Mouse (Mus musculus): ENCODE results near the gene Pbdc1. TPM values are rescaled to one million over a fixed set of nuclear protein-coding genes. Genes with fewer than 3 reads are reported as not detected.
"Not testable (repeated sequence)": the region's sequence is repeated elsewhere in the genome, so short reads cannot be mapped to it uniquely, and the experiment has no call there.

Gene Pbdc1
- polyA plus RNA-seq, 1 experiment from 2014 or later, result 56.9 TPM

- H3K4me3 ChIP-seq (ENCODE audit: low read length), result no peak overlapping the region
- no peak overlapping the region for H3K27ac ChIP-seq (ENCODE audit: low read depth, low read length)
- no peaks in the 10 kb centered on the region for H3K36me3 ChIP-seq (ENCODE audit: control insufficient read depth, insufficient read depth, low read length)
- no peak overlapping the region for H3K4me2 ChIP-seq (replicated peaks; ENCODE audit: low read depth, low read length)
- 84% methylated on average over 2 of the region's 2 CpGs for WGBS
- H3K27me3 ChIP-seq (ENCODE audit: control insufficient read depth, insufficient read depth, low read length), result no peaks in the 10 kb centered on the region
- no peaks in the 10 kb centered on the region for H3K9me3 ChIP-seq (ENCODE audit: control insufficient read depth, low read length)
- no peaks in the 10 kb centered on the region for H3K4me1 ChIP-seq (ENCODE audit: control insufficient read depth, insufficient read depth, low read length)
- H3K9ac ChIP-seq (ENCODE audit: low read depth, low read length), result no peak overlapping the region
- ATAC-seq (ENCODE audit: low FRiP score, low TSS enrichment), result no peak
Measured at GRCm38 (mm10) chrX:105114994-105115393, 35.4 kb downstream of the Pbdc1 start.

GRCm38 (mm10) chrX:105120275-105121226 lies 41.0 kb downstream of the Pbdc1 start, which contains the start of gene Magee1:
Gene Magee1, plus strand, starts transcription at chrX:105120378.
- Histone ChIP-seq H3K27me3 (ENCODE audit: control insufficient read depth, insufficient read depth, low read length) (peaks cover 3% of the 10 kb centered on the region; the same call in 1 of the 2 replicates), H3K4me3 (ENCODE audit: low read length) (peak within 1 kb of the TSS; percentile 57), H3K4me2 (replicated peaks; ENCODE audit: low read depth, low read length) (peak within 1 kb of the TSS; percentile 73), H3K36me3 (ENCODE audit: control insufficient read depth, insufficient read depth, low read length) (no peaks in the 10 kb centered on the region), H3K27ac (ENCODE audit: low read depth, low read length) (no peak within 1 kb of the TSS), H3K4me1 (ENCODE audit: control insufficient read depth, insufficient read depth, low read length) (no peaks in the 10 kb centered on the region), H3K9me3 (ENCODE audit: control insufficient read depth, low read length) (no peaks in the 10 kb centered on the region), H3K9ac (ENCODE audit: low read depth, low read length) (peak within 1 kb of the TSS; percentile 48)
- ATAC-seq (ENCODE audit: low FRiP score, low TSS enrichment), result peak; percentile 64
- WGBS, result 14% methylated on average over 63 of the region's 65 CpGs

- peak overlapping the region; percentile 48; the same call in 1 of the 2 replicates for H3K9ac ChIP-seq (ENCODE audit: low read depth, low read length)
- no peaks in the 10 kb centered on the region for H3K9me3 ChIP-seq (ENCODE audit: control insufficient read depth, low read length)
- ATAC-seq (ENCODE audit: low FRiP score, low TSS enrichment), result peak; percentile 90
- WGBS, result 28% methylated on average over 38 of the region's 38 CpGs
- H3K36me3 ChIP-seq (ENCODE audit: control insufficient read depth, insufficient read depth, low read length), result no peaks in the 10 kb centered on the region
- peak overlapping the region; percentile 73 for H3K4me2 ChIP-seq (replicated peaks; ENCODE audit: low read depth, low read length)
- peak overlapping the region; percentile 57 for H3K4me3 ChIP-seq (ENCODE audit: low read length)
- no peaks in the 10 kb centered on the region for H3K4me1 ChIP-seq (ENCODE audit: control insufficient read depth, insufficient read depth, low read length)
- no peak overlapping the region for H3K27ac ChIP-seq (ENCODE audit: low read depth, low read length)
- peaks cover 3% of the 10 kb centered on the region; the same call in 1 of the 2 replicates for H3K27me3 ChIP-seq (ENCODE audit: control insufficient read depth, insufficient read depth, low read length)
Measured at GRCm38 (mm10) chrX:105121227-105121865, 41.8 kb downstream of the Pbdc1 start.

- 25% methylated on average over 2 of the region's 3 CpGs for WGBS
- Histone ChIP-seq H3K9me3 (ENCODE audit: control insufficient read depth, low read length) (no peaks in the 10 kb centered on the region), H3K27me3 (ENCODE audit: control insufficient read depth, insufficient read depth, low read length) (peaks cover 3% of the 10 kb centered on the region; the same call in 1 of the 2 replicates), H3K36me3 (ENCODE audit: control insufficient read depth, insufficient read depth, low read length) (no peaks in the 10 kb centered on the region), H3K27ac (ENCODE audit: low read depth, low read length) (no peak overlapping the region), H3K4me1 (ENCODE audit: control insufficient read depth, insufficient read depth, low read length) (no peaks in the 10 kb centered on the region), H3K9ac (ENCODE audit: low read depth, low read length) (no peak overlapping the region), H3K4me3 (ENCODE audit: low read length) (no peak overlapping the region), H3K4me2 (replicated peaks; ENCODE audit: low read depth, low read length) (no peak overlapping the region)
- ATAC-seq (ENCODE audit: low FRiP score, low TSS enrichment), result no peak
Measured at GRCm38 (mm10) chrX:105124903-105125302, 45.3 kb downstream of the Pbdc1 start.

- H3K4me3 ChIP-seq (ENCODE audit: low read length), result peak overlapping the region; percentile 6
- 67% methylated on average over 24 of the region's 26 CpGs for WGBS
- ATAC-seq (ENCODE audit: low FRiP score, low TSS enrichment), result no peak
- H3K9ac ChIP-seq (ENCODE audit: low read depth, low read length), result no peak overlapping the region
- H3K36me3 ChIP-seq (ENCODE audit: control insufficient read depth, insufficient read depth, low read length), result no peaks in the 10 kb centered on the region
- no peak overlapping the region for H3K27ac ChIP-seq (ENCODE audit: low read depth, low read length)
- no peak overlapping the region for H3K4me2 ChIP-seq (replicated peaks; ENCODE audit: low read depth, low read length)
- no peaks in the 10 kb centered on the region for H3K9me3 ChIP-seq (ENCODE audit: control insufficient read depth, low read length)
- H3K27me3 ChIP-seq (ENCODE audit: control insufficient read depth, insufficient read depth, low read length), result no peaks in the 10 kb centered on the region
- no peaks in the 10 kb centered on the region for H3K4me1 ChIP-seq (ENCODE audit: control insufficient read depth, insufficient read depth, low read length)
Measured at GRCm38 (mm10) chrX:105151872-105152461, 72.4 kb downstream of the Pbdc1 start.

- H3K9ac ChIP-seq (ENCODE audit: low read depth, low read length); ATAC-seq (ENCODE audit: low FRiP score, low TSS enrichment); H3K4me2 ChIP-seq (replicated peaks; ENCODE audit: low read depth, low read length); H3K27me3 ChIP-seq (ENCODE audit: control insufficient read depth, insufficient read depth, low read length); H3K9me3 ChIP-seq (ENCODE audit: control insufficient read depth, low read length); H3K4me1 ChIP-seq (ENCODE audit: control insufficient read depth, insufficient read depth, low read length); H3K4me3 ChIP-seq (ENCODE audit: low read length); H3K36me3 ChIP-seq (ENCODE audit: control insufficient read depth, insufficient read depth, low read length); H3K27ac ChIP-seq (ENCODE audit: low read depth, low read length): not testable (repeated sequence)
- 77% methylated on average over 5 of the region's 6 CpGs for WGBS
Measured at GRCm38 (mm10) chrX:105165007-105165406, 85.5 kb downstream of the Pbdc1 start.

Other genes starting within 250 kb of the Pbdc1 start
- gene Magee2, start 222.5 kb upstream of the Pbdc1 start, polyA plus RNA-seq (2014; fragmentation: Nextera tagmentation; extraction: Ambion mirVana), result 2.7 and 3.3 TPM in 2 replicates
- gene Magee1, start 40.6 kb downstream of the Pbdc1 start, polyA plus RNA-seq (2014; fragmentation: Nextera tagmentation; extraction: Ambion mirVana), result 6.1 and 8.5 TPM in 2 replicates